8 mouse cellular contexts compared by ENCODE assay signal in genomic region chr13:51603894-51604244, GRCm38 (mm10). TPM values are rescaled to one million over a fixed set of nuclear protein-coding genes. Genes with fewer than 3 reads are reported as not detected.
DNase-seq lines count a peak whose midpoint lies in the region; ATAC-seq and TF ChIP-seq lines count a peak whose summit lies in the region.

No protein-coding gene starts in this region.

- no peak for TF ChIP-seq CTCF in lung, adult 2 months (IDR thresholded peaks at IDR 0.05; ENCODE audit: insufficient read depth, low read length)

- no peak for TF ChIP-seq POLR2A in lung, adult 2 months (IDR thresholded peaks at IDR 0.05; ENCODE audit: borderline replicate concordance, extremely low read depth, low read depth, low read length)

- ATAC-seq in megakaryocyte, adult 5-6 weeks (ENCODE audit: poor library complexity, severe bottlenecking), result no peak

- H3K4me3 ChIP-seq in lung, adult 2 months (replicated peaks; ENCODE audit: extremely low read depth, low read depth, low read length), result no peak overlapping the region

- peak; percentile 12 for DNase-seq in embryo, embryonic 10.5 days (ENCODE audit: low spot score)
- DNase-seq in embryo, embryonic 11 days, result no peak
- DNase-seq in frontal cortex, postnatal 25 days (ENCODE audit: low spot score in 2 of 2), result peak; percentile 29 to 48
- DNase-seq in left cerebral cortex, adult 8-10 months (ENCODE audit: low spot score in 2 of 2), result peak; percentile 28 to 80
- peak; percentile 57 to 64 for DNase-seq in right cerebral cortex, adult 2 months (ENCODE audit: low spot score in 2 of 2)
- no peak for DNase-seq in thymus, postnatal 25 days
- DNase-seq in lung, adult 2 months, result no peak

- no peaks in the 10 kb centered on the region; the same call in 1 of the 2 replicates for H3K4me1 ChIP-seq in lung, adult 2 months (ENCODE audit: control insufficient read depth, insufficient read depth, low read length)

- WGBS in lung, adult 2 months, result 50% methylated on average over 4 of the region's 4 CpGs

RNA-seq across cellular contexts. Expression of gene Shc3, which starts 34.6 kb away (rescaled TPM):
- 100 to 1,000 TPM; 153 to 205 (median 182) TPM for total RNA-seq in left cerebral cortex, adult 8-10 months (2022)
- not detected in 2 replicates for total RNA-seq in megakaryocyte, adult 5-6 weeks (2015)
- not detected in 2 replicates for total RNA-seq in megakaryocyte, adult 5-6 weeks (2017)
- polyA plus RNA-seq in lung, adult 2 months (2012; rRNA removed), result 0.22 and 0.45 TPM in 2 replicates

RNA-seq across cellular contexts. Expression of gene Cks2, which starts 41.2 kb away (rescaled TPM):
- total RNA-seq in left cerebral cortex, adult 8-10 months (2022), result 1 to 10 TPM; 1.5 to 4.0 (median 3.0) TPM
- 282 and 302 TPM in 2 replicates for total RNA-seq in megakaryocyte, adult 5-6 weeks (2015)
- 143 and 170 TPM in 2 replicates for total RNA-seq in megakaryocyte, adult 5-6 weeks (2017)
- polyA plus RNA-seq in lung, adult 2 months (2012; rRNA removed), result 4.7 and 4.8 TPM in 2 replicates

RNA-seq across cellular contexts. Expression of gene Secisbp2, which starts 47.6 kb away (rescaled TPM):
- 10 to 100 TPM; 16.8 to 18.7 (median 17.9) TPM for total RNA-seq in left cerebral cortex, adult 8-10 months (2022)
- total RNA-seq in megakaryocyte, adult 5-6 weeks (2015), result 14.0 and 16.1 TPM in 2 replicates
- 18.2 and 21.9 TPM in 2 replicates for total RNA-seq in megakaryocyte, adult 5-6 weeks (2017)
- 18.1 and 21.3 TPM in 2 replicates for polyA plus RNA-seq in lung, adult 2 months (2012; rRNA removed)

Comparison
In these comparisons a context has a peak if more than half of its experiments do, and no peak if none do; other contexts are left out.
1. DNase-seq: peak in embryo, embryonic 10.5 days (single experiment), frontal cortex, postnatal 25 days (2 of 2), left cerebral cortex, adult 8-10 months (2 of 2) and right cerebral cortex, adult 2 months (2 of 2); none in embryo, embryonic 11 days (single experiment), thymus, postnatal 25 days (single experiment) and lung, adult 2 months (single experiment).
2. RNA of gene Shc3, which starts 34.6 kb away (total RNA-seq): 153 to 205 TPM in left cerebral cortex, adult 8-10 months; not detected in megakaryocyte, adult 5-6 weeks; every median in the first group is over 100 times any median in the second.
3. RNA of gene Cks2, which starts 41.2 kb away (total RNA-seq): 143 to 302 TPM in megakaryocyte, adult 5-6 weeks; 1.5 to 4.0 TPM in left cerebral cortex, adult 8-10 months; every median in the first group is over 10 times any median in the second.